Mouse (Mus musculus): Measurements from ENCODE around the gene Tufm. TPM values are rescaled to one million over a fixed set of nuclear protein-coding genes. Genes with fewer than 3 reads are reported as not detected.

The Tufm gene
- polyA plus RNA-seq (2014; fragmentation: Nextera tagmentation; extraction: Ambion mirVana), result 133 and 146 TPM in 2 replicates

- peaks cover 6% of the 10 kb centered on the region; the same call in 1 of the 2 replicates for H3K4me1 ChIP-seq (ENCODE audit: control insufficient read depth, insufficient read depth, low read length)
- H3K4me2 ChIP-seq, result peak within 1 kb of the TSS; percentile 93
- H3K27me3 ChIP-seq (ENCODE audit: control insufficient read depth, insufficient read depth, low read length), result no peaks in the 10 kb centered on the region
- DNase-seq (ENCODE audit: low spot score, missing footprints), result peak; percentile 99
- ATAC-seq (ENCODE audit: low FRiP score), result peak; percentile 94
- no peak within 1 kb of the TSS; the same call in 1 of the 2 replicates for H3K27ac ChIP-seq (ENCODE audit: low read depth, low read length)
- peak within 1 kb of the TSS; percentile 74 for H3K9ac ChIP-seq (ENCODE audit: low read length)
- H3K4me3 ChIP-seq (ENCODE audit: low read depth, low read length), result peak within 1 kb of the TSS; percentile 64
- no peaks in the 10 kb centered on the region for H3K9me3 ChIP-seq (ENCODE audit: control insufficient read depth, low read length)
- no peaks in the 10 kb centered on the region; the same call in 1 of the 2 replicates for H3K36me3 ChIP-seq (ENCODE audit: control insufficient read depth, insufficient read depth, low read length)
- 0% methylated on average over 32 of the region's 32 CpGs for WGBS
Measured at GRCm38 (mm10) chr7:126487052-126487483, at the start of gene Tufm. Gene Tufm, plus strand, starts transcription at chr7:126487361.

- Histone ChIP-seq H3K36me3 (ENCODE audit: control insufficient read depth, insufficient read depth, low read length) (no peaks in the 10 kb centered on the region; the same call in 1 of the 2 replicates), H3K4me3 (ENCODE audit: low read depth, low read length) (no peak overlapping the region), H3K27ac (ENCODE audit: low read depth, low read length) (no peak overlapping the region), H3K4me1 (ENCODE audit: control insufficient read depth, insufficient read depth, low read length) (no peaks in the 10 kb centered on the region), H3K27me3 (ENCODE audit: control insufficient read depth, insufficient read depth, low read length) (no peaks in the 10 kb centered on the region), H3K4me2 (no peak overlapping the region), H3K9ac (ENCODE audit: low read length) (no peak overlapping the region), H3K9me3 (ENCODE audit: control insufficient read depth, low read length) (no peaks in the 10 kb centered on the region)
- no peak for DNase-seq (ENCODE audit: low spot score, missing footprints)
- no peak for ATAC-seq (ENCODE audit: low FRiP score)
- WGBS, result 86% methylated on average over 9 of the region's 9 CpGs
Measured at GRCm38 (mm10) chr7:126440134-126440533, 47.0 kb upstream of the Tufm start.

GRCm38 (mm10) chr7:126443997-126444396 is 43.2 kb upstream of the Tufm start:
- DNase-seq (ENCODE audit: low spot score, missing footprints) (no peak), ATAC-seq (ENCODE audit: low FRiP score) (no peak)
- no peak overlapping the region for H3K9ac ChIP-seq (ENCODE audit: low read length)
- no peaks in the 10 kb centered on the region; the same call in 1 of the 2 replicates for H3K36me3 ChIP-seq (ENCODE audit: control insufficient read depth, insufficient read depth, low read length)
- WGBS, result 91% methylated on average over 10 of the region's 10 CpGs
- H3K4me1 ChIP-seq (ENCODE audit: control insufficient read depth, insufficient read depth, low read length), result no peaks in the 10 kb centered on the region
- no peak overlapping the region for H3K4me3 ChIP-seq (ENCODE audit: low read depth, low read length)
- no peak overlapping the region for H3K27ac ChIP-seq (ENCODE audit: low read depth, low read length)
- no peaks in the 10 kb centered on the region for H3K27me3 ChIP-seq (ENCODE audit: control insufficient read depth, insufficient read depth, low read length)
- no peaks in the 10 kb centered on the region for H3K9me3 ChIP-seq (ENCODE audit: control insufficient read depth, low read length)
- H3K4me2 ChIP-seq, result no peak overlapping the region

GRCm38 (mm10) chr7:126444536-126444935 is 42.6 kb upstream of the Tufm start:
- no peak overlapping the region for H3K4me3 ChIP-seq (ENCODE audit: low read depth, low read length)
- no peak overlapping the region for H3K4me2 ChIP-seq
- no peaks in the 10 kb centered on the region for H3K4me1 ChIP-seq (ENCODE audit: control insufficient read depth, insufficient read depth, low read length)
- no peaks in the 10 kb centered on the region for H3K9me3 ChIP-seq (ENCODE audit: control insufficient read depth, low read length)
- no peak overlapping the region for H3K27ac ChIP-seq (ENCODE audit: low read depth, low read length)
- 93% methylated on average over 9 of the region's 9 CpGs for WGBS
- no peak overlapping the region for H3K9ac ChIP-seq (ENCODE audit: low read length)
- no peak for DNase-seq (ENCODE audit: low spot score, missing footprints)
- H3K36me3 ChIP-seq (ENCODE audit: control insufficient read depth, insufficient read depth, low read length), result no peaks in the 10 kb centered on the region; the same call in 1 of the 2 replicates
- no peak for ATAC-seq (ENCODE audit: low FRiP score)
- H3K27me3 ChIP-seq (ENCODE audit: control insufficient read depth, insufficient read depth, low read length), result no peaks in the 10 kb centered on the region

- no peak overlapping the region for H3K4me3 ChIP-seq (ENCODE audit: low read depth, low read length)
- 93% methylated on average over 15 of the region's 15 CpGs for WGBS
- DNase-seq (ENCODE audit: low spot score, missing footprints) (no peak), ATAC-seq (ENCODE audit: low FRiP score) (no peak)
- H3K27me3 ChIP-seq (ENCODE audit: control insufficient read depth, insufficient read depth, low read length), result no peaks in the 10 kb centered on the region
- H3K36me3 ChIP-seq (ENCODE audit: control insufficient read depth, insufficient read depth, low read length), result no peaks in the 10 kb centered on the region; the same call in 1 of the 2 replicates
- no peaks in the 10 kb centered on the region for H3K9me3 ChIP-seq (ENCODE audit: control insufficient read depth, low read length)
- H3K4me1 ChIP-seq (ENCODE audit: control insufficient read depth, insufficient read depth, low read length), result no peaks in the 10 kb centered on the region
- no peak overlapping the region for H3K9ac ChIP-seq (ENCODE audit: low read length)
- no peak overlapping the region for H3K27ac ChIP-seq (ENCODE audit: low read depth, low read length)
- H3K4me2 ChIP-seq, result no peak overlapping the region
Measured at GRCm38 (mm10) chr7:126445104-126445815, 41.9 kb upstream of the Tufm start.

- DNase-seq (ENCODE audit: low spot score, missing footprints), result no peak
- H3K36me3 ChIP-seq (ENCODE audit: control insufficient read depth, insufficient read depth, low read length), result no peaks in the 10 kb centered on the region; the same call in 1 of the 2 replicates
- H3K27me3 ChIP-seq (ENCODE audit: control insufficient read depth, insufficient read depth, low read length), result no peaks in the 10 kb centered on the region
- no peak overlapping the region for H3K27ac ChIP-seq (ENCODE audit: low read depth, low read length)
- WGBS, result 92% methylated on average over 21 of the region's 21 CpGs
- H3K4me3 ChIP-seq (ENCODE audit: low read depth, low read length), result no peak overlapping the region
- no peak overlapping the region for H3K9ac ChIP-seq (ENCODE audit: low read length)
- H3K4me2 ChIP-seq, result no peak overlapping the region
- no peaks in the 10 kb centered on the region for H3K4me1 ChIP-seq (ENCODE audit: control insufficient read depth, insufficient read depth, low read length)
- no peak for ATAC-seq (ENCODE audit: low FRiP score)
- no peaks in the 10 kb centered on the region for H3K9me3 ChIP-seq (ENCODE audit: control insufficient read depth, low read length)
Measured at GRCm38 (mm10) chr7:126446217-126446616, 40.9 kb upstream of the Tufm start.

GRCm38 (mm10) chr7:126448481-126448880 is 38.7 kb upstream of the Tufm start:
- H3K4me1 ChIP-seq (ENCODE audit: control insufficient read depth, insufficient read depth, low read length), result no peaks in the 10 kb centered on the region

GRCm38 (mm10) chr7:126449991-126450390 is 37.2 kb upstream of the Tufm start:
- Histone ChIP-seq H3K36me3 (ENCODE audit: control insufficient read depth, insufficient read depth, low read length) (no peaks in the 10 kb centered on the region; the same call in 1 of the 2 replicates), H3K27me3 (ENCODE audit: control insufficient read depth, insufficient read depth, low read length) (no peaks in the 10 kb centered on the region), H3K4me1 (ENCODE audit: control insufficient read depth, insufficient read depth, low read length) (no peaks in the 10 kb centered on the region), H3K9ac (ENCODE audit: low read length) (no peak overlapping the region), H3K9me3 (ENCODE audit: control insufficient read depth, low read length) (no peaks in the 10 kb centered on the region), H3K27ac (ENCODE audit: low read depth, low read length) (no peak overlapping the region), H3K4me2 (no peak overlapping the region), H3K4me3 (ENCODE audit: low read depth, low read length) (no peak overlapping the region)
- DNase-seq (ENCODE audit: low spot score, missing footprints), result no peak
- WGBS, result 91% methylated on average over 18 of the region's 18 CpGs
- no peak for ATAC-seq (ENCODE audit: low FRiP score)

More at GRCm38 (mm10) chr7:126448481-126448880, 38.7 kb upstream of the Tufm start:
- Histone ChIP-seq H3K27ac (ENCODE audit: low read depth, low read length) (no peak overlapping the region), H3K4me2 (no peak overlapping the region), H3K27me3 (ENCODE audit: control insufficient read depth, insufficient read depth, low read length) (no peaks in the 10 kb centered on the region), H3K4me3 (ENCODE audit: low read depth, low read length) (no peak overlapping the region), H3K9ac (ENCODE audit: low read length) (no peak overlapping the region), H3K9me3 (ENCODE audit: control insufficient read depth, low read length) (no peaks in the 10 kb centered on the region), H3K36me3 (ENCODE audit: control insufficient read depth, insufficient read depth, low read length) (no peaks in the 10 kb centered on the region; the same call in 1 of the 2 replicates)
- 91% methylated on average over 19 of the region's 19 CpGs for WGBS
- ATAC-seq (ENCODE audit: low FRiP score), result no peak
- no peak for DNase-seq (ENCODE audit: low spot score, missing footprints)

- H3K27ac ChIP-seq (ENCODE audit: low read depth, low read length), result no peak overlapping the region
- ATAC-seq (ENCODE audit: low FRiP score) (no peak), DNase-seq (ENCODE audit: low spot score, missing footprints) (no peak)
- H3K36me3 ChIP-seq (ENCODE audit: control insufficient read depth, insufficient read depth, low read length), result no peaks in the 10 kb centered on the region
- 90% methylated on average over 6 of the region's 6 CpGs for WGBS
- no peak overlapping the region for H3K4me2 ChIP-seq
- no peaks in the 10 kb centered on the region for H3K9me3 ChIP-seq (ENCODE audit: control insufficient read depth, low read length)
- H3K27me3 ChIP-seq (ENCODE audit: control insufficient read depth, insufficient read depth, low read length), result no peaks in the 10 kb centered on the region
- H3K4me1 ChIP-seq (ENCODE audit: control insufficient read depth, insufficient read depth, low read length), result no peaks in the 10 kb centered on the region
- no peak overlapping the region for H3K4me3 ChIP-seq (ENCODE audit: low read depth, low read length)
- H3K9ac ChIP-seq (ENCODE audit: low read length), result no peak overlapping the region
Measured at GRCm38 (mm10) chr7:126450641-126451040, 36.5 kb upstream of the Tufm start.
